Mouse (Mus musculus) C2C12 (cell line): Measurements from ENCODE around the gene Sez6l. TPM values are rescaled to one million over a fixed set of nuclear protein-coding genes. Genes with fewer than 3 reads are reported as not detected.

Experiments
- H3K27me3 ChIP-seq: one replicate; pipeline ENCODE4 v1.6.1; 2011; ENCODE audit not compliant: control insufficient read depth, insufficient read depth, insufficient read length
- H3K36me3 ChIP-seq: one replicate; pipeline ENCODE4 v1.6.1; 2011; ENCODE audit not compliant: control insufficient read depth, insufficient read depth
- H3K4me3 ChIP-seq: one replicate; pipeline ENCODE4 v1.5.1; 2011; ENCODE audit warnings: mild to moderate bottlenecking, control low read depth; ENCODE audit not compliant: poor library complexity, insufficient read depth, severe bottlenecking
- H3K79me2 ChIP-seq: one replicate; pipeline ENCODE4 v1.6.1; 2011; ENCODE audit not compliant: control insufficient read depth, insufficient read depth
- H3K79me3 ChIP-seq: one replicate; pipeline ENCODE4 v1.6.1; 2011; ENCODE audit warnings: low read depth, control low read depth
- H3ac ChIP-seq: one replicate; pipeline ENCODE3; 2011; ENCODE audit warnings: low read depth; ENCODE audit not compliant: control insufficient read depth, insufficient read length
- CEBPB ChIP-seq: IDR thresholded peaks from one replicate; pipeline ENCODE4 v1.6.1; 2011; ENCODE audit warnings: low read depth, mild to moderate bottlenecking, control low read depth, moderate library complexity
- CTCF ChIP-seq: IDR thresholded peaks from one replicate; pipeline ENCODE4 v1.5.1; 2011; ENCODE audit not compliant: control insufficient read depth, insufficient read depth, insufficient read length
- FOSL1 ChIP-seq: IDR thresholded peaks from one replicate; pipeline ENCODE4 v1.8.0; 2011; ENCODE audit warnings: mild to moderate bottlenecking, low read length; ENCODE audit not compliant: poor library complexity, insufficient read depth, severe bottlenecking
- MAX ChIP-seq: IDR thresholded peaks from one replicate; pipeline ENCODE4 v1.6.1; 2011; ENCODE audit warnings: mild to moderate bottlenecking, control low read depth
- MYOD1 ChIP-seq: IDR thresholded peaks from one replicate; pipeline ENCODE4 v1.6.1; 2011; ENCODE audit warnings: low read depth; ENCODE audit not compliant: control insufficient read depth, insufficient read length
- MYOG ChIP-seq: IDR thresholded peaks from one replicate; pipeline ENCODE4 v1.6.1; 2011; ENCODE audit not compliant: control insufficient read depth, insufficient read length; ENCODE audit errors: extremely low read depth
- USF1 ChIP-seq: IDR thresholded peaks from one replicate; pipeline ENCODE4 v1.6.1; 2011; ENCODE audit warnings: low read depth, mild to moderate bottlenecking, control low read depth, moderate library complexity
- polyA plus RNA-seq: library from polyadenylated mRNA; unstranded; fragments of >200 nt; fragmentation: generic; extraction: Trizol; gene quantifications from one replicate; pipeline ENCODE4 v1.2.1, GENCODE M21; 2012; ENCODE audit warnings: missing spikeins

Sez6l gene
- polyA plus RNA-seq, 1 experiment, result not detected

- no peak overlapping the region for H3ac ChIP-seq
- no peak overlapping the region for H3K4me3 ChIP-seq
- peaks cover 36% of the 10 kb centered on the region for H3K27me3 ChIP-seq
- H3K79me3 ChIP-seq, result no peaks in the 10 kb centered on the region
- no peaks in the 10 kb centered on the region for H3K36me3 ChIP-seq
- TF ChIP-seq MYOD1 (no peak), USF1 (no peak), CTCF (no peak), MYOG (no peak), CEBPB (no peak), FOSL1 (no peak), MAX (no peak)
- no peaks in the 10 kb centered on the region for H3K79me2 ChIP-seq
These were observed 165.3 kb downstream of the Sez6l start for GRCm38 (mm10) chr5:112411514-112412335.

GRCm38 (mm10) chr5:112411072-112411471 is 165.9 kb downstream of the Sez6l start:
- H3K4me3 ChIP-seq, result no peak overlapping the region
- H3K36me3 ChIP-seq, result no peaks in the 10 kb centered on the region
- H3ac ChIP-seq, result no peak overlapping the region
- H3K79me2 ChIP-seq, result no peaks in the 10 kb centered on the region
- H3K79me3 ChIP-seq, result no peaks in the 10 kb centered on the region
- TF ChIP-seq MAX (no peak), MYOD1 (no peak), CTCF (no peak), CEBPB (no peak), MYOG (no peak), USF1 (no peak)
- peaks cover 35% of the 10 kb centered on the region for H3K27me3 ChIP-seq

- no peaks in the 10 kb centered on the region for H3K79me2 ChIP-seq
- H3K4me3 ChIP-seq, result no peak overlapping the region
- H3ac ChIP-seq, result no peak overlapping the region
- no peaks in the 10 kb centered on the region for H3K36me3 ChIP-seq
- no peaks in the 10 kb centered on the region for H3K79me3 ChIP-seq
- H3K27me3 ChIP-seq, result peaks cover 32% of the 10 kb centered on the region
- TF ChIP-seq CTCF, result no peak
- TF ChIP-seq USF1, result no peak
- TF ChIP-seq CEBPB, result no peak
- TF ChIP-seq FOSL1, result no peak
- TF ChIP-seq MYOD1, result no peak
- no peak for TF ChIP-seq MYOG
- no peak for TF ChIP-seq MAX
These were observed 167.7 kb downstream of the Sez6l start for GRCm38 (mm10) chr5:112409274-112409673.

GRCm38 (mm10) chr5:112406017-112406416 is 171.0 kb downstream of the Sez6l start:
- Histone ChIP-seq H3K79me3 (no peaks in the 10 kb centered on the region), H3K27me3 (peaks cover 21% of the 10 kb centered on the region), H3K79me2 (no peaks in the 10 kb centered on the region), H3K4me3 (no peak overlapping the region), H3K36me3 (no peaks in the 10 kb centered on the region), H3ac (no peak overlapping the region)
- no peak for TF ChIP-seq MYOG
- TF ChIP-seq MAX, result no peak
- TF ChIP-seq CEBPB, result no peak
- TF ChIP-seq MYOD1, result no peak
- TF ChIP-seq FOSL1, result no peak
- no peak for TF ChIP-seq USF1
- TF ChIP-seq CTCF, result no peak

GRCm38 (mm10) chr5:112402437-112402836 is 174.5 kb downstream of the Sez6l start:
- TF ChIP-seq CTCF (no peak), MYOD1 (no peak), MYOG (no peak), CEBPB (no peak), MAX (no peak), USF1 (no peak), FOSL1 (no peak)

More at GRCm38 (mm10) chr5:112402437-112402836, 174.5 kb downstream of the Sez6l start:
- H3ac ChIP-seq, result no peak overlapping the region
- H3K79me2 ChIP-seq, result no peaks in the 10 kb centered on the region
- H3K36me3 ChIP-seq, result no peaks in the 10 kb centered on the region
- peaks cover 1% of the 10 kb centered on the region for H3K27me3 ChIP-seq
- H3K79me3 ChIP-seq, result no peaks in the 10 kb centered on the region
- no peak overlapping the region for H3K4me3 ChIP-seq
